Mouse (Mus musculus) layer of hippocampus, postnatal 14 days (tissue): Measurements from ENCODE around the gene Urah. TPM values are rescaled to one million over a fixed set of nuclear protein-coding genes. Genes with fewer than 3 reads are reported as not detected.

Experiments
- DNase-seq, 2 experiments: peaks; one replicate each; pipeline ENCODE4 v3.0.0; 2021 to 2022; ENCODE audit warnings: low spot score in 2 of 2, mixed read lengths in 1 of 2
- long read RNA-seq, 2 experiments: library from polyadenylated mRNA; stranded (forward); transcript quantifications; one replicate each; pipeline ENCODE4 v2.0.0; 2021
- total RNA-seq, 2 experiments: library from RNA; stranded (reverse); gene quantifications; 2 replicates each; pipeline ENCODE4 v1.2.3; 2021

Gene Urah
- 1 to 10 TPM in 1 of 2 experiments, not detected in 1; 1.0 TPM for total RNA-seq
- long read RNA-seq, experiment 1 = 0 reads
- long read RNA-seq, experiment 2 = 0 reads

- no peak for DNase-seq
These were observed at the start of gene Urah for GRCm38 (mm10) chr7:140834968-140835757. TSS of gene Urah (plus strand) at chr7:140835018.

- DNase-seq = no peak
These were observed 47.3 kb upstream of the Urah start, which contains the start of gene Syce1 for GRCm38 (mm10) chr7:140787406-140788052. TSS of gene Syce1 (minus strand) at chr7:140787852.

- no peak for DNase-seq
These were observed 46.8 kb upstream of the Urah start for GRCm38 (mm10) chr7:140788053-140788435.

- no peak for DNase-seq
These were observed 41.3 kb upstream of the Urah start for GRCm38 (mm10) chr7:140793541-140793940.

- DNase-seq = no peak
These were observed 37.2 kb upstream of the Urah start for GRCm38 (mm10) chr7:140797619-140798018.

GRCm38 (mm10) chr7:140798212-140798611 is 36.6 kb upstream of the Urah start:
- no peak for DNase-seq

- DNase-seq = no peak
These were observed 32.2 kb upstream of the Urah start for GRCm38 (mm10) chr7:140802629-140803028.

GRCm38 (mm10) chr7:140805704-140806103 is 29.1 kb upstream of the Urah start:
- DNase-seq = peak; percentile 32 to 47

GRCm38 (mm10) chr7:140810496-140810895 is 24.3 kb upstream of the Urah start:
- DNase-seq = no peak

- peak; percentile 24 to 55 for DNase-seq
These were observed 23.1 kb upstream of the Urah start for GRCm38 (mm10) chr7:140811714-140812113.

GRCm38 (mm10) chr7:140812850-140813249 is 22.0 kb upstream of the Urah start:
- no peak for DNase-seq

- DNase-seq = no peak
These were observed 14.6 kb upstream of the Urah start for GRCm38 (mm10) chr7:140820173-140820572.

- no peak for DNase-seq
These were observed 13.5 kb upstream of the Urah start for GRCm38 (mm10) chr7:140821305-140821652.

- DNase-seq = peak; percentile 49 to 61
These were observed 13.0 kb upstream of the Urah start, which contains the start of gene Zfp941 for GRCm38 (mm10) chr7:140821653-140822329. TSS of gene Zfp941 (minus strand) at chr7:140822178.

- DNase-seq = no peak
These were observed 12.1 kb upstream of the Urah start for GRCm38 (mm10) chr7:140822731-140823130.

- peak in 1 of 2 experiments; percentile 76 for DNase-seq
These were observed 6.5 kb upstream of the Urah start for GRCm38 (mm10) chr7:140828171-140828881.

- DNase-seq = no peak
These were observed 3.4 kb upstream of the Urah start for GRCm38 (mm10) chr7:140831447-140831846.

GRCm38 (mm10) chr7:140833341-140833740 is 1.5 kb upstream of the Urah start:
- no peak for DNase-seq

- no peak for DNase-seq
These were observed 905 bp downstream of the Urah start for GRCm38 (mm10) chr7:140835758-140836087.

GRCm38 (mm10) chr7:140836243-140837115 is 1.7 kb downstream of the Urah start:
- peak; percentile 39 to 69 for DNase-seq
